9 mouse cellular contexts compared by ENCODE assay signal in the genomic region with DNA sequence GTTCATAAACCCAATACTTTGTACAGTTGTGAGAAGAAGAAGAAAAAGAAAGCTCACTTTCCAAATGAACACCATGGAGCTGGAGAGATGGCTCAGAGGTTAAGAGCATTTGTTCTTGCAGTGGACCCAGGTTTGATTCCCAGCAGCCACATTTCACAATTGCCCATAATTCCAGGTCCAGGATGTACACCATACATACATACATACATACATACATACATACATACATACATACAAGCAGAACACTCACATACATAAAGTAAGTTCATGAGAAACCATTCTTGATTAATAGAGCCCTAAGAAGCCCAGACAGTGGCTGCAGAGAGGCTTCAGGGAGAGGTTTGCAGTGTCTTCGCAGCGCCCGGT. TPM values are rescaled to one million over a fixed set of nuclear protein-coding genes. Genes with fewer than 3 reads are reported as not detected.
A peak's percentile ranks its signal among the peaks of the same experiment; 100 is the strongest.
DNase-seq lines count a peak whose midpoint lies in the region; ATAC-seq and TF ChIP-seq lines count a peak whose summit lies in the region.
"Had no signal": no experiment of that assay in that cellular context is flagged by ENCODE, and none has a peak within 500 bp of the region (broad histone marks: within the 10 kb centered on the region; RNA-seq: fewer than 3 reads in every experiment).

No protein-coding gene starts in this region.

- no peak for TF ChIP-seq CTCF in MEL (IDR thresholded peaks at IDR 0.05 in 2 of 3, conservative IDR thresholded peaks at IDR 0.05 in 1 of 3; ENCODE audit: control insufficient read depth in 1 of 3, insufficient read depth in 1 of 3, low read depth in 2 of 3, low read length in 3 of 3, poor library complexity in 1 of 3, severe bottlenecking in 1 of 3)

- no peaks in the 10 kb centered on the region for H3K9me3 ChIP-seq in heart, embryonic 13.5 days
- no peaks in the 10 kb centered on the region for H3K9me3 ChIP-seq in MEL (replicated peaks; ENCODE audit: insufficient read depth, low read length)
- H3K9me3 ChIP-seq in hindbrain, embryonic 12.5 days (replicated peaks) = no peaks in the 10 kb centered on the region
- H3K9me3 ChIP-seq in midbrain, embryonic 13.5 days = no peaks in the 10 kb centered on the region

- H3K4me1 ChIP-seq in heart, embryonic 13.5 days = peaks cover 15% of the 10 kb centered on the region
- no peaks in the 10 kb centered on the region; a peak in 1 of 4 replicates for H3K4me1 ChIP-seq in MEL (ENCODE audit: control insufficient read depth in 1 of 2, insufficient read depth in 2 of 2, low read length in 2 of 2)
- 0 out of 2 replicates have a peak, but pooled peaks cover 7% of the 10 kb centered on the region for H3K4me1 ChIP-seq in hindbrain, embryonic 12.5 days
- H3K4me1 ChIP-seq in midbrain, embryonic 13.5 days (replicated peaks) = peaks cover 9% of the 10 kb centered on the region

- peak overlapping the region; percentile 91 for H3K9ac ChIP-seq in heart, embryonic 13.5 days
- H3K9ac ChIP-seq in MEL (ENCODE audit: control insufficient read depth, low read depth, low read length, poor library complexity, severe bottlenecking) = peak overlapping the region; percentile 66
- H3K9ac ChIP-seq in hindbrain, embryonic 12.5 days = peak overlapping the region; percentile 90
- peak overlapping the region; percentile 92 for H3K9ac ChIP-seq in midbrain, embryonic 13.5 days (replicated peaks)

- peak overlapping the region; percentile 84 for H3K27ac ChIP-seq in heart, embryonic 13.5 days (replicated peaks)
- no peak overlapping the region for H3K27ac ChIP-seq in MEL (ENCODE audit: control insufficient read depth, low read depth, low read length)
- peak overlapping the region; percentile 84 for H3K27ac ChIP-seq in hindbrain, embryonic 12.5 days
- peak overlapping the region; percentile 85 for H3K27ac ChIP-seq in midbrain, embryonic 13.5 days

- WGBS in heart, embryonic 13.5 days = 0% methylated on average over 3 of the region's 3 CpGs
- WGBS in hindbrain, embryonic 12.5 days = 0% methylated on average over 3 of the region's 3 CpGs
- WGBS in midbrain, embryonic 13.5 days = 3% methylated on average over 3 of the region's 3 CpGs

- no peaks in the 10 kb centered on the region for H3K36me3 ChIP-seq in heart, embryonic 13.5 days
- no peaks in the 10 kb centered on the region for H3K36me3 ChIP-seq in MEL (ENCODE audit: control insufficient read depth in 1 of 2, insufficient read depth in 2 of 2, low read length in 2 of 2)
- no peaks in the 10 kb centered on the region for H3K36me3 ChIP-seq in hindbrain, embryonic 12.5 days
- H3K36me3 ChIP-seq in midbrain, embryonic 13.5 days = no peaks in the 10 kb centered on the region

- DNase-seq in heart, postnatal 4 days = no peak
- DNase-seq in MEL (ENCODE audit: low read depth, low spot score) = peak; percentile 34
- DNase-seq in frontal cortex, postnatal 10 days (ENCODE audit: low spot score in 2 of 2) = no peak
- DNase-seq in kidney, adult 11 months = no peak

- no peak for TF ChIP-seq EP300 in MEL (IDR thresholded peaks at IDR 0.05; ENCODE audit: low read depth in 1 of 2, low read length in 2 of 2)

- peak overlapping the region; percentile 77 for H3K4me2 ChIP-seq in heart, embryonic 13.5 days
- peak overlapping the region; percentile 63 for H3K4me2 ChIP-seq in hindbrain, embryonic 12.5 days (replicated peaks)
- peak overlapping the region; percentile 65 for H3K4me2 ChIP-seq in midbrain, embryonic 13.5 days (replicated peaks)

- no peak for ATAC-seq in heart, embryonic 13.5 days (ENCODE audit: extremely low read depth, insufficient number of reproducible peaks, low FRiP score, low TSS enrichment)
- ATAC-seq in hindbrain, embryonic 12.5 days (ENCODE audit: low FRiP score) = no peak
- ATAC-seq in midbrain, embryonic 13.5 days = no peak
- ATAC-seq in cerebellum, adult (ENCODE audit: insufficient number of reproducible peaks, low FRiP score, low TSS enrichment) = no peak

- no peaks in the 10 kb centered on the region for H3K79me2 ChIP-seq in MEL (ENCODE audit: control insufficient read depth, insufficient read depth, low read length, poor library complexity)

- TF ChIP-seq POLR2A in MEL (IDR thresholded peaks at IDR 0.05; ENCODE audit: control insufficient read depth in 1 of 2, insufficient read depth in 1 of 2, low read depth in 1 of 2, low read length in 2 of 2, poor library complexity in 1 of 2) = no peak

- no peaks in the 10 kb centered on the region for H3K27me3 ChIP-seq in heart, embryonic 13.5 days (replicated peaks)
- H3K27me3 ChIP-seq in MEL (ENCODE audit: control insufficient read depth in 1 of 2, insufficient read depth in 2 of 2, low read length in 2 of 2) = peaks cover 0 to 7% of the 10 kb centered on the region in 2 experiments; a peak in 3 of 4 replicates
- H3K27me3 ChIP-seq in hindbrain, embryonic 12.5 days = no peaks in the 10 kb centered on the region
- no peaks in the 10 kb centered on the region for H3K27me3 ChIP-seq in midbrain, embryonic 13.5 days

- H3K4me3 ChIP-seq in heart, embryonic 13.5 days = peak overlapping the region; percentile 80
- peak overlapping the region; percentile 48 to 64 for H3K4me3 ChIP-seq in MEL (ENCODE audit: control insufficient read depth in 1 of 2, insufficient read depth in 1 of 2, low read depth in 2 of 2, low read length in 2 of 2)
- peak overlapping the region; percentile 71 for H3K4me3 ChIP-seq in hindbrain, embryonic 12.5 days
- peak overlapping the region; percentile 68 for H3K4me3 ChIP-seq in midbrain, embryonic 13.5 days (replicated peaks)

- no peak for TF ChIP-seq RAD21 in MEL (IDR thresholded peaks at IDR 0.05; ENCODE audit: low read depth, low read length)

TF ChIP-seq in MEL, 35 proteins besides CTCF, POLR2A, EP300 and RAD21:
- no peak for TF ChIP-seq MYC (IDR thresholded peaks at IDR 0.05; ENCODE audit: low read depth, low read length)

RNA-seq across cellular contexts. Expression of a gene that starts 0.4 kb away (rescaled TPM):
- polyA plus RNA-seq in heart, embryonic 13.5 days (2015; fragmentation: Nextera tagmentation; extraction: Ambion mirVana) = 8.6 and 9.8 TPM in 2 replicates
- 10 to 100 TPM; 10.8 to 11.3 TPM for total RNA-seq in heart, postnatal 4 days (2021)
- total RNA-seq in MEL (2012; rRNA removed) = 0.23 and 0.26 TPM in 2 replicates
- 1 to 10 TPM in 1 of 2 experiments, not detected in 1; 1.1 TPM for polyA plus RNA-seq in MEL (2012; ENCODE audit: insufficient read depth in 1 of 2, insufficient read length in 2 of 2, low read depth in 1 of 2, low replicate concordance in 2 of 2, missing spikeins in 1 of 2)
- polyA plus RNA-seq in hindbrain, embryonic 12.5 days (2016; fragmentation: Nextera tagmentation; extraction: Ambion mirVana) = 5.8 and 6.6 TPM in 2 replicates
- 9.1 and 10.5 TPM in 2 replicates for polyA plus RNA-seq in midbrain, embryonic 13.5 days (2015; fragmentation: Nextera tagmentation; extraction: Ambion mirVana)

RNA-seq across cellular contexts. Expression of a gene that starts 13.4 kb away (rescaled TPM):
- 14.6 and 18.5 TPM in 2 replicates for polyA plus RNA-seq in heart, embryonic 13.5 days (2015; fragmentation: Nextera tagmentation; extraction: Ambion mirVana)
- 10 to 100 TPM in 1 of 2 experiments, 1 to 10 TPM in 1; 9.4 to 10.0 TPM for total RNA-seq in heart, postnatal 4 days (2021)
- total RNA-seq in MEL (2012; rRNA removed) = 14.1 and 14.4 TPM in 2 replicates
- 10 to 100 TPM; 18.0 to 89.5 TPM for polyA plus RNA-seq in MEL (2012; ENCODE audit: insufficient read depth in 1 of 2, insufficient read length in 2 of 2, low read depth in 1 of 2, low replicate concordance in 2 of 2, missing spikeins in 1 of 2)
- 15.3 and 15.7 TPM in 2 replicates for polyA plus RNA-seq in hindbrain, embryonic 12.5 days (2016; fragmentation: Nextera tagmentation; extraction: Ambion mirVana)
- 9.6 and 10.0 TPM in 2 replicates for polyA plus RNA-seq in midbrain, embryonic 13.5 days (2015; fragmentation: Nextera tagmentation; extraction: Ambion mirVana)

RNA-seq across cellular contexts. Expression of a gene that starts 37.3 kb away (rescaled TPM):
- polyA plus RNA-seq in heart, embryonic 13.5 days (2015; fragmentation: Nextera tagmentation; extraction: Ambion mirVana) = 14.2 and 20.8 TPM in 2 replicates
- 1 to 10 TPM; 8.4 to 10.0 TPM for total RNA-seq in heart, postnatal 4 days (2021)
- total RNA-seq in MEL (2012; rRNA removed) = 24.1 and 26.2 TPM in 2 replicates
- 10 to 100 TPM in 1 of 2 experiments, not detected in 1; 28.5 TPM for polyA plus RNA-seq in MEL (2012; ENCODE audit: insufficient read depth in 1 of 2, insufficient read length in 2 of 2, low read depth in 1 of 2, low replicate concordance in 2 of 2, missing spikeins in 1 of 2)
- polyA plus RNA-seq in hindbrain, embryonic 12.5 days (2016; fragmentation: Nextera tagmentation; extraction: Ambion mirVana) = 20.0 and 21.0 TPM in 2 replicates
- polyA plus RNA-seq in midbrain, embryonic 13.5 days (2015; fragmentation: Nextera tagmentation; extraction: Ambion mirVana) = 15.8 and 19.0 TPM in 2 replicates
- polyA plus RNA-seq: gonadal fat pad, adult 2 months had no signal

RNA-seq across cellular contexts. Expression of a gene that starts 43.2 kb away (rescaled TPM):
- polyA plus RNA-seq in heart, embryonic 13.5 days (2015; fragmentation: Nextera tagmentation; extraction: Ambion mirVana) = 6.4 and 6.8 TPM in 2 replicates
- 1 to 10 TPM; 1.9 to 2.4 TPM for total RNA-seq in heart, postnatal 4 days (2021)
- 7.6 and 10.1 TPM in 2 replicates for total RNA-seq in MEL (2012; rRNA removed)
- polyA plus RNA-seq in MEL (2012; ENCODE audit: insufficient read depth in 1 of 2, insufficient read length in 2 of 2, low read depth in 1 of 2, low replicate concordance in 2 of 2, missing spikeins in 1 of 2) = 1 to 10 TPM in 1 of 2 experiments, not detected in 1; 5.5 TPM
- 12.7 and 13.1 TPM in 2 replicates for polyA plus RNA-seq in hindbrain, embryonic 12.5 days (2016; fragmentation: Nextera tagmentation; extraction: Ambion mirVana)
- 8.2 and 8.9 TPM in 2 replicates for polyA plus RNA-seq in midbrain, embryonic 13.5 days (2015; fragmentation: Nextera tagmentation; extraction: Ambion mirVana)

RNA-seq across cellular contexts. Expression of a gene that starts 44.5 kb away (rescaled TPM):
- polyA plus RNA-seq in heart, embryonic 13.5 days (2015; fragmentation: Nextera tagmentation; extraction: Ambion mirVana) = 19.0 and 20.5 TPM in 2 replicates
- 10 to 100 TPM in 1 of 2 experiments, 1 to 10 TPM in 1; 8.1 to 10.4 TPM for total RNA-seq in heart, postnatal 4 days (2021)
- 25.2 and 27.5 TPM in 2 replicates for total RNA-seq in MEL (2012; rRNA removed)
- 10 to 100 TPM in 1 of 2 experiments, not detected in 1; 28.8 TPM for polyA plus RNA-seq in MEL (2012; ENCODE audit: insufficient read depth in 1 of 2, insufficient read length in 2 of 2, low read depth in 1 of 2, low replicate concordance in 2 of 2, missing spikeins in 1 of 2)
- polyA plus RNA-seq in hindbrain, embryonic 12.5 days (2016; fragmentation: Nextera tagmentation; extraction: Ambion mirVana) = 21.4 and 24.7 TPM in 2 replicates
- polyA plus RNA-seq in midbrain, embryonic 13.5 days (2015; fragmentation: Nextera tagmentation; extraction: Ambion mirVana) = 20.7 and 24.5 TPM in 2 replicates
